Comparison of ENCODE assay signal across 27 mouse cellular contexts in the genomic region with DNA sequence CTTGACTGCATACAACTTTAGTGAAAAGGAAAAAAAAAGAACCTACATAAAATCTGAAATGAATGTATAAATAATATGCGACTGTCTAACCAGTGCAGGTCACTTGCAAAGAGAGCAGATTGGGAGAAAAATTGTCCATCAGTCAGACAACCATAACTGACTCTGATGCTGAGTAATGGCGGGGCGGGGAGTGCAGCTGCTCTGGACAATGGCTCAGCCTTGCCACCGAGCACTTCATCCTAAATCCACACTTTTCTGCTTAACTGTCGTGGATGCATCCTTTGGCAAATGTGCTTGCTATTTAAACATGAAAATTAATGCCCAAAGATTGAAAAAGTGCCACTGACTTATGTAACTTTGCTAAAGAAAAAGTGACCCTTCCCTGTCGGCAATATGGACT.
"Had no signal": no experiment of that assay in that cellular context is flagged by ENCODE, and none has a peak within 500 bp of the region (broad histone marks: within the 10 kb centered on the region; RNA-seq: fewer than 3 reads in every experiment).

No protein-coding gene starts in this region.

- H3K4me1 ChIP-seq: embryonic facial prominence, embryonic 13.5 days; embryonic facial prominence, embryonic 15.5 days; forebrain, embryonic 13.5 days; forebrain, embryonic 15.5 days had no signal

- H3K27ac ChIP-seq: embryonic facial prominence, embryonic 10.5 days; embryonic facial prominence, embryonic 12.5 days; embryonic facial prominence, embryonic 13.5 days; embryonic facial prominence, embryonic 15.5 days; forebrain, embryonic 10.5 days; forebrain, embryonic 13.5 days; forebrain, embryonic 15.5 days; gastrocnemius, adult 2 months; heart, adult 2 months had no signal

- DNase-seq: cerebellum, adult 2 months; cerebellum, adult 8-10 months; cerebellum, adult 9-10 months; cerebellum, adult 9-11 months; cerebellum, postnatal 10 days; cerebellum, postnatal 14 days; cerebellum, postnatal 25 days; cerebellum, postnatal 36 days; embryo, embryonic 11 days; forebrain, postnatal 0 days; gastrocnemius, adult 2 months; gastrocnemius, postnatal 10 days; gastrocnemius, postnatal 14 days; gastrocnemius, postnatal 25 days; gastrocnemius, postnatal 36 days; heart, adult 18-20 months; heart, adult 2 months had no signal

- H3K27me3 ChIP-seq: embryonic facial prominence, embryonic 12.5 days; embryonic facial prominence, embryonic 13.5 days; embryonic facial prominence, embryonic 15.5 days had no signal

- ATAC-seq: forebrain, embryonic 13.5 days; forebrain, embryonic 14.5 days; forebrain, embryonic 15.5 days; forebrain, embryonic 16.5 days; forebrain, postnatal 0 days had no signal

- H3K9ac ChIP-seq: embryonic facial prominence, embryonic 12.5 days; embryonic facial prominence, embryonic 13.5 days; embryonic facial prominence, embryonic 15.5 days; forebrain, embryonic 13.5 days; forebrain, embryonic 15.5 days; forebrain, postnatal 0 days had no signal

- H3K4me2 ChIP-seq: embryonic facial prominence, embryonic 12.5 days; embryonic facial prominence, embryonic 13.5 days; embryonic facial prominence, embryonic 15.5 days; forebrain, embryonic 13.5 days; forebrain, embryonic 15.5 days had no signal

- H3K4me3 ChIP-seq: embryonic facial prominence, embryonic 10.5 days; embryonic facial prominence, embryonic 12.5 days; embryonic facial prominence, embryonic 13.5 days; embryonic facial prominence, embryonic 15.5 days; erythroblast, embryonic 14.5 days; forebrain, embryonic 10.5 days; forebrain, embryonic 13.5 days; forebrain, embryonic 15.5 days; gastrocnemius, adult 2 months; heart, adult 2 months had no signal

- H3K9me3 ChIP-seq: forebrain, embryonic 15.5 days had no signal

- H3K36me3 ChIP-seq: embryonic facial prominence, embryonic 12.5 days; embryonic facial prominence, embryonic 13.5 days; embryonic facial prominence, embryonic 15.5 days; forebrain, embryonic 10.5 days; forebrain, embryonic 15.5 days had no signal
